Mouse (Mus musculus): ENCODE results near the gene Pwwp2b. TPM values are rescaled to one million over a fixed set of nuclear protein-coding genes. Genes with fewer than 3 reads are reported as not detected.

Pwwp2b gene
- polyA plus RNA-seq, 1 experiment from 2014 or later, result 11.6 TPM

- DNase-seq (ENCODE audit: low spot score) (peak; percentile 82), ATAC-seq (ENCODE audit: low read depth) (peak; percentile 64)
- H3K4me1 ChIP-seq (ENCODE audit: control insufficient read depth, insufficient read depth, low read length), result peaks cover 6% of the 10 kb centered on the region; the same call in 1 of the 2 replicates
- no peaks in the 10 kb centered on the region for H3K36me3 ChIP-seq (ENCODE audit: control insufficient read depth, insufficient read depth, low read length)
- H3K4me3 ChIP-seq (ENCODE audit: low read depth, low read length), result no peak overlapping the region
- 35% methylated on average over 6 of the region's 6 CpGs for WGBS
- H3K9me3 ChIP-seq (ENCODE audit: control insufficient read depth, low read length), result no peaks in the 10 kb centered on the region
- no peaks in the 10 kb centered on the region for H3K27me3 ChIP-seq (replicated peaks; ENCODE audit: control insufficient read depth, insufficient read depth, low read length)
- no peak overlapping the region for H3K27ac ChIP-seq (replicated peaks; ENCODE audit: low read depth, low read length)
- H3K9ac ChIP-seq (ENCODE audit: low read depth, low read length), result no peak overlapping the region
- no peak overlapping the region for H3K4me2 ChIP-seq (ENCODE audit: low read depth, low read length)
Observed at GRCm38 (mm10) chr7:139303280-139304011, 55.2 kb downstream of the Pwwp2b start.

- H3K36me3 ChIP-seq (ENCODE audit: control insufficient read depth, insufficient read depth, low read length), result no peaks in the 10 kb centered on the region
- no peaks in the 10 kb centered on the region for H3K4me1 ChIP-seq (ENCODE audit: control insufficient read depth, insufficient read depth, low read length)
- H3K27me3 ChIP-seq (replicated peaks; ENCODE audit: control insufficient read depth, insufficient read depth, low read length), result no peaks in the 10 kb centered on the region
- H3K9ac ChIP-seq (ENCODE audit: low read depth, low read length), result no peak overlapping the region
- ATAC-seq (ENCODE audit: low read depth) (no peak), DNase-seq (ENCODE audit: low spot score) (no peak)
- no peak overlapping the region for H3K27ac ChIP-seq (replicated peaks; ENCODE audit: low read depth, low read length)
- H3K4me2 ChIP-seq (ENCODE audit: low read depth, low read length), result no peak overlapping the region
- no peaks in the 10 kb centered on the region for H3K9me3 ChIP-seq (ENCODE audit: control insufficient read depth, low read length)
- 42% methylated on average over 5 of the region's 5 CpGs for WGBS
- H3K4me3 ChIP-seq (ENCODE audit: low read depth, low read length), result no peak overlapping the region
Observed at GRCm38 (mm10) chr7:139304322-139304721, 56.0 kb downstream of the Pwwp2b start.

GRCm38 (mm10) chr7:139307056-139307455, 58.8 kb downstream of the Pwwp2b start:
- no peaks in the 10 kb centered on the region for H3K9me3 ChIP-seq (ENCODE audit: control insufficient read depth, low read length)
- H3K4me3 ChIP-seq (ENCODE audit: low read depth, low read length), result no peak overlapping the region
- no peaks in the 10 kb centered on the region for H3K36me3 ChIP-seq (ENCODE audit: control insufficient read depth, insufficient read depth, low read length)
- no peak overlapping the region for H3K4me2 ChIP-seq (ENCODE audit: low read depth, low read length)
- WGBS, result 63% methylated on average over 2 of the region's 2 CpGs
- H3K27ac ChIP-seq (replicated peaks; ENCODE audit: low read depth, low read length), result no peak overlapping the region
- H3K4me1 ChIP-seq (ENCODE audit: control insufficient read depth, insufficient read depth, low read length), result no peaks in the 10 kb centered on the region
- DNase-seq (ENCODE audit: low spot score) (no peak), ATAC-seq (ENCODE audit: low read depth) (no peak)
- H3K27me3 ChIP-seq (replicated peaks; ENCODE audit: control insufficient read depth, insufficient read depth, low read length), result no peaks in the 10 kb centered on the region
- no peak overlapping the region for H3K9ac ChIP-seq (ENCODE audit: low read depth, low read length)

- ATAC-seq (ENCODE audit: low read depth) (0 out of 2 replicates have a peak, but pooled peaks have one; percentile 35), DNase-seq (ENCODE audit: low spot score) (no peak)
- no peaks in the 10 kb centered on the region for H3K27me3 ChIP-seq (replicated peaks; ENCODE audit: control insufficient read depth, insufficient read depth, low read length)
- H3K27ac ChIP-seq (replicated peaks; ENCODE audit: low read depth, low read length), result no peak overlapping the region
- 65% methylated on average over 8 of the region's 8 CpGs for WGBS
- H3K4me2 ChIP-seq (ENCODE audit: low read depth, low read length), result no peak overlapping the region
- H3K4me1 ChIP-seq (ENCODE audit: control insufficient read depth, insufficient read depth, low read length), result no peaks in the 10 kb centered on the region
- H3K9ac ChIP-seq (ENCODE audit: low read depth, low read length), result no peak overlapping the region
- no peaks in the 10 kb centered on the region for H3K36me3 ChIP-seq (ENCODE audit: control insufficient read depth, insufficient read depth, low read length)
- H3K4me3 ChIP-seq (ENCODE audit: low read depth, low read length), result no peak overlapping the region
- H3K9me3 ChIP-seq (ENCODE audit: control insufficient read depth, low read length), result no peaks in the 10 kb centered on the region
Observed at GRCm38 (mm10) chr7:139308140-139308895, 60.0 kb downstream of the Pwwp2b start.

GRCm38 (mm10) chr7:139309106-139309505, 60.8 kb downstream of the Pwwp2b start:
- ATAC-seq (ENCODE audit: low read depth), result peak; percentile 67; the same call in 1 of the 2 replicates
- Histone ChIP-seq H3K4me3 (ENCODE audit: low read depth, low read length) (no peak overlapping the region), H3K4me2 (ENCODE audit: low read depth, low read length) (no peak overlapping the region), H3K27me3 (replicated peaks; ENCODE audit: control insufficient read depth, insufficient read depth, low read length) (no peaks in the 10 kb centered on the region), H3K9ac (ENCODE audit: low read depth, low read length) (no peak overlapping the region), H3K4me1 (ENCODE audit: control insufficient read depth, insufficient read depth, low read length) (no peaks in the 10 kb centered on the region), H3K36me3 (ENCODE audit: control insufficient read depth, insufficient read depth, low read length) (no peaks in the 10 kb centered on the region), H3K9me3 (ENCODE audit: control insufficient read depth, low read length) (no peaks in the 10 kb centered on the region), H3K27ac (replicated peaks; ENCODE audit: low read depth, low read length) (no peak overlapping the region)
- no peak for DNase-seq (ENCODE audit: low spot score)
- 21% methylated on average over 2 of the region's 2 CpGs for WGBS

GRCm38 (mm10) chr7:139310487-139310951, 62.2 kb downstream of the Pwwp2b start:
- DNase-seq (ENCODE audit: low spot score) (peak; percentile 56), ATAC-seq (ENCODE audit: low read depth) (peak; percentile 58; the same call in 1 of the 2 replicates)
- WGBS, result 56% methylated on average over 6 of the region's 6 CpGs

GRCm38 (mm10) chr7:139312686-139313085, 64.4 kb downstream of the Pwwp2b start:
- Histone ChIP-seq H3K27me3 (replicated peaks; ENCODE audit: control insufficient read depth, insufficient read depth, low read length) (no peaks in the 10 kb centered on the region), H3K9me3 (ENCODE audit: control insufficient read depth, low read length) (no peaks in the 10 kb centered on the region), H3K36me3 (ENCODE audit: control insufficient read depth, insufficient read depth, low read length) (no peaks in the 10 kb centered on the region), H3K9ac (ENCODE audit: low read depth, low read length) (no peak overlapping the region), H3K4me3 (ENCODE audit: low read depth, low read length) (no peak overlapping the region), H3K4me1 (ENCODE audit: control insufficient read depth, insufficient read depth, low read length) (no peaks in the 10 kb centered on the region), H3K27ac (replicated peaks; ENCODE audit: low read depth, low read length) (no peak overlapping the region), H3K4me2 (ENCODE audit: low read depth, low read length) (no peak overlapping the region)
- ATAC-seq (ENCODE audit: low read depth) (no peak), DNase-seq (ENCODE audit: low spot score) (no peak)
- 82% methylated on average over 5 of the region's 5 CpGs for WGBS

More at GRCm38 (mm10) chr7:139310487-139310951, 62.2 kb downstream of the Pwwp2b start:
- H3K9ac ChIP-seq (ENCODE audit: low read depth, low read length), result no peak overlapping the region
- no peak overlapping the region for H3K4me2 ChIP-seq (ENCODE audit: low read depth, low read length)
- no peaks in the 10 kb centered on the region for H3K27me3 ChIP-seq (replicated peaks; ENCODE audit: control insufficient read depth, insufficient read depth, low read length)
- H3K9me3 ChIP-seq (ENCODE audit: control insufficient read depth, low read length), result no peaks in the 10 kb centered on the region
- no peak overlapping the region for H3K4me3 ChIP-seq (ENCODE audit: low read depth, low read length)
- no peak overlapping the region for H3K27ac ChIP-seq (replicated peaks; ENCODE audit: low read depth, low read length)
- no peaks in the 10 kb centered on the region for H3K4me1 ChIP-seq (ENCODE audit: control insufficient read depth, insufficient read depth, low read length)
- no peaks in the 10 kb centered on the region for H3K36me3 ChIP-seq (ENCODE audit: control insufficient read depth, insufficient read depth, low read length)

DNA sequence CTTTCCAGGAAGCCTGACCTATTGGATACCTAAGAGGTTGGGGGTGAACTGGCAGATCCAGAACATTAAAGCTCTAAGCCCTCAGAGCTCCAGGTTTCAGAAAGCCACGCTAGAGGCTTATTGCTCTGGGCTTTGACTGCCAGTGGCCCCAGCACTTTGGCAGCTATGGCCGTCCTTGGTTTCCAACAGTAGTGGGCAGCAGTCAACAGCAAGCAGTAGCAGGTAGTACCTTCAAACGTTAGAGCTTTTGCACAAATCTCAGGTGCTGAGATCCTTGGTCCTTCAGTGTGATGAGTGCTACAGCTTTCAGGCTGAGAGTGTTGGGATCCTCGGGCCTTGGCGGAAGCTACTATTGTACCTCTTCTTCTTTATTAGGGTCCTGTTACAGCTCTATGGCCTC, 65.1 kb downstream of the Pwwp2b start:
- DNase-seq (ENCODE audit: low spot score), result no peak
- no peak overlapping the region for H3K9ac ChIP-seq (ENCODE audit: low read depth, low read length)
- WGBS, result 85% methylated on average over 5 of the region's 5 CpGs
- ATAC-seq (ENCODE audit: low read depth), result no peak
- no peak overlapping the region for H3K4me2 ChIP-seq (ENCODE audit: low read depth, low read length)
- no peak overlapping the region for H3K4me3 ChIP-seq (ENCODE audit: low read depth, low read length)
- H3K27ac ChIP-seq (replicated peaks; ENCODE audit: low read depth, low read length), result no peak overlapping the region
- H3K27me3 ChIP-seq (replicated peaks; ENCODE audit: control insufficient read depth, insufficient read depth, low read length), result no peaks in the 10 kb centered on the region
- no peaks in the 10 kb centered on the region for H3K9me3 ChIP-seq (ENCODE audit: control insufficient read depth, low read length)
- no peaks in the 10 kb centered on the region for H3K36me3 ChIP-seq (ENCODE audit: control insufficient read depth, insufficient read depth, low read length)
- no peaks in the 10 kb centered on the region for H3K4me1 ChIP-seq (ENCODE audit: control insufficient read depth, insufficient read depth, low read length)

All from embryonic facial prominence, embryonic 14.5 days (tissue).